Mouse (Mus musculus) limb, embryonic 14.5 days (tissue): Measurements from ENCODE around the gene Tead3. TPM values are rescaled to one million over a fixed set of nuclear protein-coding genes. Genes with fewer than 3 reads are reported as not detected.

Experiments used
- ATAC-seq: fragments of 200-750 bp; cut with Nextera tagmentation; 2 replicates; pipeline ENCODE4 v1.8.0; 2017; ENCODE audit warnings: low read depth, moderate number of reproducible peaks, moderate TSS enrichment; ENCODE audit not compliant: low FRiP score
- DNase-seq: peaks from one replicate; pipeline ENCODE4 v3.0.0-alpha.2; 2015; ENCODE audit warnings: low spot score
- H3K27ac ChIP-seq: fragments of 300-500 bp; sonication (generic); replicated peaks from 2 replicates; pipeline ENCODE4 v1.5.1; 2014; ENCODE audit warnings: low read depth, mild to moderate bottlenecking, low read length, moderate library complexity, mixed read lengths
- H3K27me3 ChIP-seq: fragments of 300-500 bp; sonication (generic); 2 replicates; pipeline ENCODE4 v1.6.1; 2014; ENCODE audit warnings: low read length, mixed read lengths; ENCODE audit not compliant: control insufficient read depth, insufficient read depth
- H3K36me3 ChIP-seq: fragments of 300-500 bp; sonication (generic); 2 replicates; pipeline ENCODE4 v1.6.1; 2014; ENCODE audit warnings: mild to moderate bottlenecking, low read length, moderate library complexity, mixed read lengths; ENCODE audit not compliant: control insufficient read depth, insufficient read depth
- H3K4me1 ChIP-seq: fragments of 300-500 bp; sonication (generic); 2 replicates; pipeline ENCODE4 v1.6.1; 2014; ENCODE audit warnings: antibody characterized with exemption, low read length, mixed read lengths; ENCODE audit not compliant: control insufficient read depth, insufficient read depth
- H3K4me2 ChIP-seq: fragments of 300-500 bp; sonication (generic); replicated peaks from 2 replicates; pipeline ENCODE4 v1.6.1; 2014; ENCODE audit warnings: low read depth, mild to moderate bottlenecking, low read length, moderate library complexity; ENCODE audit not compliant: severe bottlenecking
- H3K4me3 ChIP-seq: fragments of 300-500 bp; sonication (generic); replicated peaks from 2 replicates; pipeline ENCODE4 v1.5.1; 2014; ENCODE audit warnings: low read length
- H3K9ac ChIP-seq: fragments of 300-500 bp; sonication (generic); 2 replicates; pipeline ENCODE4 v1.6.1; 2014; ENCODE audit warnings: mild to moderate bottlenecking, low read depth, low read length, moderate library complexity; ENCODE audit not compliant: severe bottlenecking
- H3K9me3 ChIP-seq: fragments of 300-500 bp; sonication (generic); 2 replicates; pipeline ENCODE4 v1.6.1; 2016; ENCODE audit warnings: low read length; ENCODE audit not compliant: control insufficient read depth
- POLR2A ChIP-seq: fragments of 200-500 bp; IDR thresholded peaks from 2 replicates; pipeline ENCODE4 v1.8.0; 2012; ENCODE audit warnings: inconsistent platforms, mild to moderate bottlenecking, moderate library complexity, borderline replicate concordance; ENCODE audit not compliant: insufficient read depth, insufficient read length; ENCODE audit errors: extremely low read depth
- WGBS: fragments of 180-500 bp; shearing (Covaris S2); extraction: QIAGEN DNeasy Blood & Tissue Kit; methylation state at CpG from one replicate; pipeline ENCODE4 v1.1.7; 2014; 5-methylcytosine and 5-hydroxymethylcytosine counted together
- polyA plus RNA-seq, 2 experiments: library from polyadenylated mRNA; depleted of rRNA in 1 of 2; stranded (reverse) in 1 of 2; unstranded in 1 of 2; fragments of >200 nt; fragmentation: Nextera tagmentation in 1 of 2; extraction: Ambion mirVana in 1 of 2; gene quantifications; 2 replicates each; pipeline versions ENCODE4 v1.2.1 to v1.2.3; 2012 to 2014

The Tead3 gene
- polyA plus RNA-seq, 2 experiments = 17.4 to 85.6 TPM

GRCm38 (mm10) chr17:28388534-28388933, 37.9 kb upstream of the Tead3 start:
- 0 out of 2 replicates have a peak, but pooled peaks cover 4% of the 10 kb centered on the region for H3K27me3 ChIP-seq
- H3K36me3 ChIP-seq = no peaks in the 10 kb centered on the region
- WGBS = 75% methylated on average over 3 of the region's 3 CpGs
- DNase-seq (no peak), ATAC-seq (no peak)
- no peak overlapping the region for H3K27ac ChIP-seq
- H3K4me1 ChIP-seq = peaks cover 11% of the 10 kb centered on the region; the same call in 1 of the 2 replicates
- no peaks in the 10 kb centered on the region for H3K9me3 ChIP-seq
- H3K4me3 ChIP-seq = no peak overlapping the region
- no peak overlapping the region for H3K4me2 ChIP-seq
- no peak overlapping the region for H3K9ac ChIP-seq
- TF ChIP-seq POLR2A = no peak

- Histone ChIP-seq H3K4me3 (0 out of 2 replicates have a peak overlapping the region, but pooled peaks have one; percentile 13), H3K27ac (no peak overlapping the region), H3K27me3 (0 out of 2 replicates have a peak, but pooled peaks cover 4% of the 10 kb centered on the region), H3K4me1 (peaks cover 4% of the 10 kb centered on the region; the same call in 1 of the 2 replicates), H3K9me3 (no peaks in the 10 kb centered on the region), H3K4me2 (peak overlapping the region; percentile 40), H3K36me3 (no peaks in the 10 kb centered on the region), H3K9ac (no peak overlapping the region)
- no peak for TF ChIP-seq POLR2A
- WGBS = 5% methylated on average over 23 of the region's 23 CpGs
- ATAC-seq (no peak), DNase-seq (peak; percentile 79)
These were observed 35.7 kb upstream of the Tead3 start for GRCm38 (mm10) chr17:28386150-28386905.

- H3K27me3 ChIP-seq = 0 out of 2 replicates have a peak, but pooled peaks cover 4% of the 10 kb centered on the region
- DNase-seq = no peak
- H3K4me3 ChIP-seq = no peak overlapping the region
- no peaks in the 10 kb centered on the region for H3K36me3 ChIP-seq
- no peak for ATAC-seq
- peaks cover 4% of the 10 kb centered on the region; the same call in 1 of the 2 replicates for H3K4me1 ChIP-seq
- WGBS = 70% methylated on average over 4 of the region's 4 CpGs
- no peak for TF ChIP-seq POLR2A
- no peak overlapping the region for H3K4me2 ChIP-seq
- no peak overlapping the region for H3K27ac ChIP-seq
- H3K9ac ChIP-seq = no peak overlapping the region
- no peaks in the 10 kb centered on the region for H3K9me3 ChIP-seq
These were observed 33.7 kb upstream of the Tead3 start for GRCm38 (mm10) chr17:28384298-28384697.

- Histone ChIP-seq H3K27me3 (peaks cover 13% of the 10 kb centered on the region; the same call in 1 of the 2 replicates), H3K4me3 (no peak overlapping the region), H3K9ac (no peak overlapping the region), H3K36me3 (no peaks in the 10 kb centered on the region), H3K9me3 (no peaks in the 10 kb centered on the region), H3K4me2 (no peak overlapping the region), H3K27ac (no peak overlapping the region), H3K4me1 (no peaks in the 10 kb centered on the region)
- WGBS = 2% methylated on average over 5 of the region's 6 CpGs
- no peak for DNase-seq
- TF ChIP-seq POLR2A = no peak
- ATAC-seq = no peak
These were observed 29.6 kb upstream of the Tead3 start for GRCm38 (mm10) chr17:28380255-28380654.

GRCm38 (mm10) chr17:28375592-28376061, 25.0 kb upstream of the Tead3 start:
- H3K9me3 ChIP-seq = no peaks in the 10 kb centered on the region

More at GRCm38 (mm10) chr17:28375592-28376061, 25.0 kb upstream of the Tead3 start:
- no peak for ATAC-seq
- no peak for TF ChIP-seq POLR2A
- H3K27me3 ChIP-seq = peaks cover 27% of the 10 kb centered on the region; the same call in 1 of the 2 replicates
- 7% methylated on average over 17 of the region's 17 CpGs for WGBS
- no peak overlapping the region for H3K4me3 ChIP-seq
- no peak overlapping the region for H3K9ac ChIP-seq
- H3K4me2 ChIP-seq = no peak overlapping the region
- no peaks in the 10 kb centered on the region for H3K36me3 ChIP-seq
- no peak for DNase-seq
- H3K27ac ChIP-seq = no peak overlapping the region
- H3K4me1 ChIP-seq = no peaks in the 10 kb centered on the region
